Mouse (Mus musculus) Patski (cell line): ENCODE results near the gene Aip. TPM values are rescaled to one million over a fixed set of nuclear protein-coding genes. Genes with fewer than 3 reads are reported as not detected.
A peak's percentile ranks its signal among the peaks of the same experiment; 100 is the strongest.

ENCODE experiments used
- ATAC-seq: fragments of 100-300 bp; one replicate; pipeline ENCODE4 v1.8.0; 2021
- CTCF ChIA-PET: fragments of 350-600 bp; sonication (Branson Sonifier 250); formaldehyde crosslinking; loops from one replicate; lab custom pipeline; 2022; ENCODE audit warnings: inconsistent platforms; lab: Charles Lee
- POLR2A ChIA-PET: fragments of 350-600 bp; sonication (Branson Sonifier 250); formaldehyde crosslinking; loops from one replicate; lab custom pipeline; 2022; ENCODE audit warnings: antibody characterized with exemption, inconsistent platforms; lab: Charles Lee
- DNase-seq: peaks from one replicate; pipeline ENCODE4 v3.0.0-alpha.2; 2011; ENCODE audit warnings: low read depth, low spot score
- H3K27me3 ChIP-seq: fragments of 371-371 bp; one replicate; pipeline ENCODE4 v1.5.1; 2021
- CTCF ChIP-seq: fragments of 100-300 bp; IDR thresholded peaks from one replicate; pipeline ENCODE4 v1.5.1; 2021
- in situ Hi-C: fragments of 300-500 bp; cut with MboI; formaldehyde crosslinking; loops from 3 replicates; pipeline ENCODE4 v1.11.1; 2018; ENCODE audit warnings: low pct_unique_long_range_greater_than_20kb, mixed read lengths
- polyA plus RNA-seq: library from polyadenylated mRNA; unstranded; gene quantifications from one replicate; pipeline ENCODE4 v1.2.3, GENCODE M21; 2021

Aip gene
- 149 TPM for polyA plus RNA-seq

DNA sequence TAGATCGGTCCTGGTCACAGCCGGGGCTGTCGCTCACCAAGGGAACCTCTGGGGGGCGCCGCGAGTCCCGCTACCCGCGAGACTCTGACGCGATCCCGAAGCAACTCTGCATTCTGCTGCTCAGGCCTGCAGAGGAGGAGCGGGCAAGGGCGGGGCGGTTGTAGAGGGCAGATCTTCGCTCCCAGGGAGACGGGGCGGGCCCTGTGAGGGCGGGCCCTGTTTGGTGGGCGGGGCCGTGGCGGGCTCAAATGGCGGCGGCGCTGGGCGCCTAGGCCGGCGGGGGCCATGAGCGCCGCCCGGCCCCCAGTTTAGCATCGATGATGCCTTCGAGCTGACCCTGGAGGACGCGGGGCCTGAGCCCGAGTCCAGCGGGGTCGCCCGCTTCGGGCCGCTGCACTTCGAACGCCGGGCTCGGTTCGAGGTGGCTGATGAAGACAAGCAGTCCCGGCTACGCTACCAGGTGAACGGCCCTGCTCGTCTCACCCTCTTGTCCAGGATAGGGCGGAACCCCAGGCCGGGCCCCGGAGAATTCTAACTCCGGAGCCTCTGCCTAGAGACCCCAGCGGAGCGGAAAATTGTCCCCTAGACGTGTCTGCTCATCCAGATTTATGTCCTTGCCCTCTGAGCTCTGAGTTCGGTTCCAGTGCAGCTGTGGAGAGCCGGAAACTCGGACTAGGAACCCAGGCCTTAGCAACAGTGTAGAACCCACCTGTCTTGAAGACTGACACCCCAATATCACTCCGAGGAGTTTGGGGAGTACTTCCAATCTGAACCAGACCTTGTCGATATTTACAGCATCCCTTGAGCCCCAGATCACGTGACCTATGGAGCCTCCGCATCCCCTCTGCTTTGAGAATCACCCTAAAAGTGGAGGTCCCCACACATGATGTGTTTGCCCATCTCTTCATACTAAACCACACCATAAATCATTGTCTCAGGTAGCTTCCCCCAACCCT is at the start of gene Aip:
Gene Aip, minus strand, starts transcription at position 118 of the 956 bp plus-strand sequence.
- ChIA-PET CTCF (interaction anchor here (0.8 to 2.4 kb wide), 11 partner anchors 10 to 102 kb away, joined by 3 to 9 read pairs (median 5); partner anchors contain the start of genes Cabp4, Pitpnm1 and Rad9a), POLR2A (interaction anchor here (0.7 to 1.9 kb wide), 12 partner anchors 9 to 104 kb away, joined by 3 to 10 read pairs (median 3); partner anchors contain the start of genes Cdk2ap2, Pitpnm1 and Rad9a)
- peak; percentile 78 for ATAC-seq
- no peak for TF ChIP-seq CTCF
- in situ Hi-C loops: no loop called here
- DNase-seq: no peak
- no peaks in the 10 kb centered on the region for H3K27me3 ChIP-seq

DNA sequence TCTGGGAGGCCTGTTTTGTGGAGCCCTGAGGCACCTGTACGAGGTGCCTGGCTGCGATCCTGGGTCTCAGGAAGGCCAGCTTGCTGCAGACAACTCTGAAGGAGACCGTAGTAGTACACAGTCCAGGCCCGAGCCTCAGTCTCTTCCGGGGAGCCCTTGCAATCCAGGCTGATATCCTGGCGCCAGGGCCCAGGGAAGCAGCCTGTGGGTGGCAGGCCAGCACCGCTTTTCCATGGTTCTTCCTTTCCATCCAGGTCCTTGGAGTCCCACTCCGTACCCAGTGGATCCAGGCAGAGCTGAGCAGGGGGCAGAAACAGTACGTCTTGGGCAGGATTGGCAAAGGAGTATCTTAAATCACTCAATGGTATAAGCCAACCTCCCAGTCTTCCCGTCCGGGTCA is 47.3 kb upstream of the Aip start:
- DNase-seq: no peak
- H3K27me3 ChIP-seq: no peaks in the 10 kb centered on the region
- ChIA-PET CTCF (interaction anchor here (2.0 to 2.2 kb wide), 2 partner anchors 9 to 19 kb away, joined by 6 to 8 read pairs; partner anchors contain the start of genes Ppp1ca and Tbc1d10c), POLR2A (interaction anchor here (0.7 kb wide), 1 partner anchor 135 kb away, joined by 4 read pairs; no protein-coding TSS in a partner anchor)
- in situ Hi-C loops: no loop called here
- no peak for ATAC-seq
- TF ChIP-seq CTCF: no peak

GRCm38 (mm10) chr19:4171393-4172290 is 46.0 kb upstream of the Aip start:
- peak; percentile 16 for ATAC-seq
- H3K27me3 ChIP-seq: no peaks in the 10 kb centered on the region
- no peak for TF ChIP-seq CTCF
- in situ Hi-C loops: no loop called here
- ChIA-PET POLR2A (interaction anchor here (0.8 to 3.3 kb wide), 8 partner anchors 11 to 46 kb away, joined by 3 to 22 read pairs (median 4); partner anchors contain the start of genes AC109138.7, Clcf1, Ppp1ca and Rad9a), CTCF (interaction anchor here (1.2 to 2.2 kb wide), 4 partner anchors 10 to 57 kb away, joined by 4 to 8 read pairs (median 6); partner anchors contain the start of genes Ppp1ca, Rad9a and Tbc1d10c)
- peak; percentile 58 for DNase-seq

GRCm38 (mm10) chr19:4170723-4171392 is 45.2 kb upstream of the Aip start:
- no peak for DNase-seq
- no peak for ATAC-seq
- TF ChIP-seq CTCF: no peak
- POLR2A ChIA-PET: interaction anchor here (0.8 to 3.3 kb wide), 16 partner anchors 11 to 59 kb away, joined by 3 to 22 read pairs (median 4); partner anchors contain the start of genes AC109138.7, Clcf1, Ppp1ca and Rad9a
- in situ Hi-C loops: no loop called here
- H3K27me3 ChIP-seq: no peaks in the 10 kb centered on the region
- CTCF ChIA-PET: interaction anchor here (1.0 to 2.2 kb wide), 7 partner anchors 11 to 60 kb away, joined by 3 to 9 read pairs (median 6); partner anchors contain the start of gene Rad9a

DNA sequence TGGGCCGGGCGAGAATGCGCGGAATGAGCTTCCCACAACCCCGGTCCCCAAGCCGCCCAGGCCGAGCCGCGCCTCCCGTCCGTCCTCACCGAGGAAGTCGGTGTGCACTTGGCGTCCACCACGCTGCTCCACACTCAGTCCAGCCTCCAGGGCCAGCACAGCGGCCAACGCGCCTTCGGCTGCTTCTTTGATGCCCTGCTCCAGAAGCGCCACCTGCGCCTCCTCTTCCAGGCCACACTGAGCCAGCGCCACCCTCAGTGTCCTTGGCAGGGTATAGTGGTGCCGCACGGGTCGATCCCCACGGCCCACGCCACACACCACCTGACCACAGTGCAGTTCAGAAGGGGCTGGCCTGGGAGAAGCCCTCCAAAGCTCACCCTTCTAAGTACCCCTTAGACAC is 44.2 kb upstream of the Aip start:
- ATAC-seq (no peak), DNase-seq (no peak)
- in situ Hi-C loops: no loop called here
- CTCF ChIA-PET: interaction anchor here (1.0 to 2.2 kb wide), 13 partner anchors 8 to 61 kb away, joined by 3 to 9 read pairs (median 5); partner anchors contain the start of genes Coro1b and Rad9a
- H3K27me3 ChIP-seq: no peaks in the 10 kb centered on the region
- TF ChIP-seq CTCF: no peak
- POLR2A ChIA-PET: interaction anchor here (1.0 to 3.3 kb wide), 13 partner anchors 10 to 60 kb away, joined by 3 to 22 read pairs (median 5); partner anchors contain the start of genes AC109138.7, Clcf1, Ppp1ca and Rad9a

GRCm38 (mm10) chr19:4169378-4169784 is 43.7 kb upstream of the Aip start:
- no peak for TF ChIP-seq CTCF
- ChIA-PET CTCF (interaction anchor here (1.0 to 2.2 kb wide), 11 partner anchors 9 to 50 kb away, joined by 3 to 9 read pairs (median 5); partner anchors contain the start of genes Coro1b and Rad9a), POLR2A (interaction anchor here (0.6 to 3.3 kb wide), 11 partner anchors 10 to 279 kb away, joined by 3 to 22 read pairs (median 5); partner anchors contain the start of genes AC109138.7, Clcf1, Ppp1ca and Rad9a)
- ATAC-seq (peak; percentile 83), DNase-seq (peak; percentile 91)
- in situ Hi-C loops: no loop called here
- H3K27me3 ChIP-seq: no peaks in the 10 kb centered on the region

DNA sequence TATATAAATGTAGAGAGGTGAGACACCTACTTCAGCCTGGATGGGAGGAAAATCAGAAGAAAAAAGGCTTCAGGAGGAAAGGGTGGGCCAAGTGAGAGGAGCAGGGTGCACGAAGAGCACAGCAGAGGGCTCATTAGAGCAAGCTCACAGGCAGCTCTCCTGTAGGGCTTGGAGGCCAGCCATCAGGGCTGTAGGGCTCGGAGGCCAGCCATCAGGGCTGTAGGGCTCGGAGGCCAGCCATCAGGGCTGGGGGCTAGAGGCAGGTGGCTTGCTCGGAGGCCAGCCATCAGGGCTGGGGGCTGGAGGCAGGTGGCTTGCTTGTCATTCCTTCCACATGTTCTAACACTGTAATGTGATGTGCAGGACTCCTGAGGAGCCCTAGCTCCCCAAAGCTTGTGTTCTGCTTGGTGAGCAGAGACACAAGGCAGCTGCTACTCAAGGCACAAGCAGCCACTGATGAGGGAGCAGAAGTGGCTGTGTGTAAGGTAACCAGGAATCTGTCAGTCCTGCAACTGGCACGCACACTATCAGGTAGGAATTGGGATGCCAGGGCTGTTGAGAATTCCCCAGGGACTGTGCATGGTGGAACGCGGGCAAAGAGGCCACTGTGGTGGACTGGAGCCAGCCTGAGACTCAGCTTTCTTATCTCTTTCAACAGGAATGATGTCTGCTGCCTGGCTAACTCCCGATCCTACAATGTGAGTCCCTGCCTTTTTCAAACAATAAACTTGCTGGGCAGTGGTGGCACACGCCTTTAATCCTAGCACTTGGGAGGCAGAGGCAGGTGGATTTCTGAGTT is 41.2 kb upstream of the Aip start:
- ATAC-seq (no peak), DNase-seq (no peak)
- no peak for TF ChIP-seq CTCF
- no peaks in the 10 kb centered on the region for H3K27me3 ChIP-seq
- in situ Hi-C loops: no loop called here
- CTCF ChIA-PET: interaction anchor here (1.2 to 1.6 kb wide), 2 partner anchors 20 to 34 kb away, joined by 3 read pairs; partner anchors contain the start of gene Rad9a
- POLR2A ChIA-PET: interaction anchor here (1.2 kb wide), 1 partner anchor 41 kb away, joined by 3 read pairs; no protein-coding TSS in a partner anchor

DNA sequence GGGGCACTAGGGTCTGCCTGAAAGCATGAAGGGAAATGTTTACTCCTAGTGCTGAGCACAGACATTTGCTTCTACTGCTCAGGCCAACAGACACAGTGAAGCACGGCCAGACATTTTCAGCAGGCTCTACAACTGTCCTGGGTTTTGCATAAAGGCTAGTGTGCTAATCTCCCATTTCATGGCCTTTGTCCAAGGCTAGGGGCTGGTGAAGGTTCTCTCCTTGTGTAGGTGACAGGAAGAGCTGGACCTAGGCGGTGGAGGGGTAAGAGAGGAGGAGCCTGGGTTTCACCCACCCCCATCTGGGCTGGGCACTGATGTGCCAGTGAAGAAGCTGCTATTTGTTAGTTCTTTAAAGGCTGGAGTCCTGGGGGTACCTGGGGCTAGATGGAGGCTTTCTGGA is 39.1 kb upstream of the Aip start:
- ChIA-PET CTCF (interaction anchor here (1.4 to 1.7 kb wide), 2 partner anchors 14 to 28 kb away, joined by 3 to 5 read pairs; partner anchors contain the start of gene Ppp1ca), POLR2A (interaction anchor here (0.8 kb wide), 1 partner anchor 52 kb away, joined by 3 read pairs; no protein-coding TSS in a partner anchor)
- ATAC-seq (no peak), DNase-seq (no peak)
- H3K27me3 ChIP-seq: no peaks in the 10 kb centered on the region
- TF ChIP-seq CTCF: no peak
- in situ Hi-C loops: no loop called here
